Mouse (Mus musculus) gastrocnemius, postnatal 14 days (tissue): Measurements from ENCODE around the gene Prm1. TPM values are rescaled to one million over a fixed set of nuclear protein-coding genes. Genes with fewer than 3 reads are reported as not detected.

Experiments
- DNase-seq: peaks from one replicate; pipeline ENCODE4 v3.0.0; 2021; ENCODE audit warnings: mixed read lengths
- intact Hi-C: fragments of 180-260 bp; cut with DNase I; formaldehyde crosslinking; loops from one replicate; pipeline ENCODE4 v1.15.1; 2025; ENCODE audit warnings: low total_unique reads
- total RNA-seq, 2 experiments: library from RNA; stranded (reverse); gene quantifications; 2 replicates each; pipeline ENCODE4 v1.2.3; 2021

The Prm1 gene
- total RNA-seq, 2 experiments from 2014 or later = not detected

- no peak for DNase-seq
- intact Hi-C loops = no loop called here
These were observed 41.9 kb downstream of the Prm1 start for GRCm38 (mm10) chr16:10763540-10764264.

- DNase-seq = no peak
- intact Hi-C loops = no loop called here
These were observed 43.0 kb downstream of the Prm1 start for GRCm38 (mm10) chr16:10762569-10763180.

GRCm38 (mm10) chr16:10761182-10761581 is 44.5 kb downstream of the Prm1 start:
- intact Hi-C loops = no loop called here
- DNase-seq = peak; percentile 40

- intact Hi-C loops = no loop called here
- DNase-seq = no peak
These were observed 49.5 kb downstream of the Prm1 start for GRCm38 (mm10) chr16:10756168-10756567.

GRCm38 (mm10) chr16:10754521-10755296 is 50.9 kb downstream of the Prm1 start:
- DNase-seq = no peak
- intact Hi-C loops = no loop called here

GRCm38 (mm10) chr16:10749824-10750223 is 55.8 kb downstream of the Prm1 start:
- no peak for DNase-seq
- intact Hi-C loops = no loop called here

- intact Hi-C loops = no loop called here
- no peak for DNase-seq
These were observed 56.4 kb downstream of the Prm1 start for GRCm38 (mm10) chr16:10749226-10749625.

Other genes starting within 250 kb of the Prm1 start
- 1 to 10 TPM in 1 of 2 experiments, under 1 TPM in 1; 0.40 to 1.5 TPM for gene Socs1, start 20.3 kb downstream of the Prm1 start, total RNA-seq
- gene Tnp2, start 17.2 kb downstream of the Prm1 start, total RNA-seq = not detected
- gene Prm3, start 14.9 kb downstream of the Prm1 start, total RNA-seq = not detected
- gene Prm2, start 9.7 kb downstream of the Prm1 start, total RNA-seq = not detected
- not detected for gene Gm11172, start 7.1 kb upstream of the Prm1 start, total RNA-seq
- gene Rmi2, start 29.2 kb upstream of the Prm1 start, total RNA-seq = 1 to 10 TPM; 1.5 to 2.0 TPM